Mouse (Mus musculus) large intestine, adult 2 months (tissue): ENCODE measurements around the gene Mogat1. TPM values are rescaled to one million over a fixed set of nuclear protein-coding genes. Genes with fewer than 3 reads are reported as not detected.
"Not testable (repeated sequence)": the region's sequence is repeated elsewhere in the genome, so short reads cannot be mapped to it uniquely, and the experiment has no call there.

Source experiments
- DNase-seq: peaks from one replicate; pipeline ENCODE4 v3.0.0-alpha.2; 2012; ENCODE audit warnings: low read depth, low spot score
- WGBS: fragments of 180-500 bp; shearing (Covaris S2); methylation state at CpG from one replicate; pipeline ENCODE4 v1.1.7; 2018; 5-methylcytosine and 5-hydroxymethylcytosine counted together
- polyA plus RNA-seq: library from polyadenylated mRNA; depleted of rRNA; stranded (reverse); fragments of >200 nt; gene quantifications from 2 replicates; pipeline ENCODE4 v1.2.3, GENCODE M21; 2012; rRNA removed

The Mogat1 gene
- 0.98 and 1.9 TPM in 2 replicates for polyA plus RNA-seq

GRCm38 (mm10) chr1:78510862-78511261, at the start of gene Mogat1:
TSS of gene Mogat1 (plus strand) at chr1:78510991.
- DNase-seq, result no peak
- WGBS, result 60% methylated on average over 5 of the region's 5 CpGs

DNA sequence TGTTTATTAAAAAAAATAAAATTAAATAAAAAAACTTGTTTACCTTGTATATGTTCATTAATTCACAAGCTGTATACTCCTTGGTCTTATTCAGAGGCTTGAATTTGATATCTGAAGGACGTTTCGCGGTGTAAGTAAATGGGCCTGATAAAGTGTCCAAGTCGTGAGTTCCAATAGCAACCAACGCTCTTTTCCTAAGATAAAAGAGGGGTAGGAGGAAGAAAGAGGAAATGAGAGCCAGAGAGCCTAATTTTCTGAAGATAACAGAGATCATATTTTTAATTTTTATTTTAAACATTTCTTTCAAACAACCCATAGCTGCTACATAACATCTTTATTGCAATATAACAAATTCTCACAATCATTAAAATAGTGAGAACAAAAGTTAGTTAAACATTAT, 38.4 kb upstream of the Mogat1 start:
- DNase-seq, result no peak
- WGBS, result 90% methylated on average over 5 of the region's 5 CpGs

DNA sequence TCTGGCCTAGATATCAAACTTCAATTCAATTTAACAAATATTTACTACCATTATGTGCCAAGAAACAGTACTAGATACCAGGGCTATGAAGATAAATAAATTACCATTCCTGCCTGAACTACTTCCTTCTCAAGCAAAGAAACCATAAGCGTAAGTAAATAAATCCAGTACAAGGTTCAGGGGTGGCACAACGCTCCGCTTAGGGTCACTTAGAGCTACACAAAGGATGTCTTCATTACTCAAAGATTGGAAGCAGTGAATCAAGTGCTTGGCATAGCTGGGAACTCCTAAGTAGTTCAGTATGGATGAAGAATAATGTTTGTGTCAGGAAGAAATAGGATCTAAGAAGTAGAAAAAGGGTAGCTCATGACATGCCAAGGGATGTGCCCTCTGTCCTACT, 27.4 kb upstream of the Mogat1 start:
- 38% methylated on average over 3 of the region's 3 CpGs for WGBS
- DNase-seq, result peak; percentile 64

DNA sequence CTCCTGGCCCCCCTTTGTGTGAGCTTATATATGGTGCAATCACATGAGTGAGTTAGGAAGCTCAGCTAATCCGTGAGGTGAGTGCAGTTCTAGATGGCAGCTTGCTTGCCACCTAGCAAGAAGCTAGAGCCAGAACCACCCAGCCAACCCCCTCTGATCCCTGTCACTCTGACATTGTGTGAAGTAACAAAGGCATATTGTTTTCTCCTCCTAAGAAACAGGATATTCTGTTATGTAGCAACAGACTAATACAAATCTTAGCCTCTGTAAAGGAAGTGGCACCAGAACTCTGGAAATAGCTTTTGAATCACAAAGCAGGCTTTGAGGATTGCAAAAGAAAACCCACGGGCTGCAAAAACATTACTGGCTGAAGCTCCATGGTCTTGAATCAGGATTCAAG, 26.4 kb upstream of the Mogat1 start:
- 20% methylated on average over 2 of the region's 2 CpGs for WGBS
- DNase-seq, result no peak

DNA sequence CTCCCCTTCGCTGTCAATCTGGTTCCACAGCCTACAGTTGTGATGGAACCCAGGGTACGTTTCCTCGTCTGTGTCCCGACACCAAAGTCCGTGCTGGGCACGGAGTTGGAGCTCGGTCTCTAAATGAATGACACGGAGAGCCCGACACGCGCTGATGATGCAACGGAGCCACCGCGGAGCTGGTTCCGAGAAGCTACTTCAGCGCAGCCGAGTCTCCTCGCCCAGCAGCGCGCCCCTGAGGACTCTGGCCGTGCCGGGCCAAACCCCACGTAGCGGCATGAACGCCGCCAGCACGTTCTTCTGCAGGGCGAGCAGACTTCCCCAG, 22.4 kb upstream of the Mogat1 start:
- DNase-seq, result no peak
- WGBS, result under 1% methylated on average over 28 of the region's 28 CpGs

DNA sequence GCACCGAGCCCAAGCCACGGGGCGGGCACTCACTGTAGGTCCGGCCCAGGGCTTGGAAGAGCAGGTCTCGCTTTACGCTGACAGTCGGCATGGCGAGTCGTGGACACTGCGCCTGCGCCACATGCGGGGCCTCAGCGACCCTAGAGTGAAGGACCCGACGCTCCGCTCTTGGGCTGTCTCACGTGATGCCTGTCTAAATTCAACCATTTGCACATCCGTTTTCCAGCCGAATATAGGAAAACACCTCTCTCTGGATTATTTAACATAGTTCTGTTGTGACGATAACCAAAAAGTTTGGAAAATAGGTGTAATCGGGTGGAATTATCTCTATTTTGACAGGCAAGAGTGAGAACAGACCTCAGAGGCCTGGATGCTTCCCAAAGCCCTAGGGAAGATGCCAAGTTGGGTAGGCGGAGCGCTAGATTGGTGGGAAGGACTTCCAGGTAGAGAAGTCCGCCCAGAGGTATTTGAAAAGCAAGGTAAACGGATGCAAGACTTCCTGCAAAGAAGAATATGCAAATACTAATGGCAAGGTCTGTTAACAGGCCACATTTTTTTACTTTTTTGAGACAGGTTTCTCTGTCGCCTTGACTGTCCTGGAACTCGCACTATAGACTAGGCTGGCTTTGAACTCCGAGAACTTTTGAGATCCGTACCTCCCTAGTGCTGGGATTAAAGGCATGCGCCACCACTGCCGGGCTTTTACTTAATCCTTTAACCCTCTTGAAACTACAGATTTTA, 21.9 kb upstream of the Mogat1 start, which contains the start of gene Farsb:
Farsb (minus strand) TSS at position 146 of the 741 bp plus-strand sequence.
- WGBS, result under 1% methylated on average over 31 of the region's 31 CpGs

DNA sequence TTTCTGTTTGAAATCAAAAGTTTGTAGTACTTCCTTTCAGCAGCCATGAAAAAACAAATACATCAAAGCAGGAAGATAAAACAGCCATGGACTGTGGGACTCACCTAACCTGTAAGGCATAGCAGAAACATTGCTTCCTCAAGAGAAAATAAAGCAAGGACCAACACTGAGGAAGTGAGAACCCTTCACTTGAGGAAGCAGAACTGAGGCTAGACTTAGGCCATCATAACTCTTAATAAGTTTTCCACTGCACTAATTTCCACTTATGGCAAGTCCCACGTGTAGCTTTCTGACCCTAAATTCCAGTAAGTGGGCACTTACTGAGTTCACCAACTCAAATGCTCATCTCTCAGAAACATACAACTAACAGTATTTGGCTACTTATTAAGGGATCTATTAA, 20.6 kb upstream of the Mogat1 start:
- 45% methylated on average over 1 of the region's 1 CpGs for WGBS
- DNase-seq, result no peak

More for the DNA sequence above, 21.9 kb upstream of the Mogat1 start, which contains the start of gene Farsb:
- DNase-seq, result peak; percentile 88

- 86% methylated on average over 16 of the region's 16 CpGs for WGBS
- no peak for DNase-seq
These were observed 9.8 kb upstream of the Mogat1 start for GRCm38 (mm10) chr1:78501036-78501435.

DNA sequence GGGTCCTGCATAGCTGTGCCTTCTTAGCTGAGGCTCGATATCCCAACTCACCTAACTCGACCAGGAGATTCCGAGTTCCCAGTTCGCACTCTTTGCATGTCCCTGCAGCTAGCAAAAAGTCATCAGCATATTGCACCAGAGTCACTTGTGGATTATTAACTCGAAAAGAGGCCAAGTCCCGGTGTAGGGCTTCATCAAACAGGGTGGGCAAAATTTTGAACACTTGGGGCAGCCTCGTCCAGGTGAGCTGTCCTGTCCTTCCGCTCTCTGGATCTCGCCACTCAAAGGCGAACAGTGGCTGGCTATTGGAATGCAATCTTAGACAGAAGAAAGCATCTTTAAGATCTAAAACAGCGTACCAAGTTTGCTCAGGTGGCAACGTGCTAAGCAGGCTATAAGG, 8.9 kb upstream of the Mogat1 start:
- WGBS, result 78% methylated on average over 12 of the region's 12 CpGs
- not testable (repeated sequence) for DNase-seq

- no peak for DNase-seq
- 88% methylated on average over 6 of the region's 6 CpGs for WGBS
These were observed 8.3 kb upstream of the Mogat1 start for GRCm38 (mm10) chr1:78502527-78502926.

DNA sequence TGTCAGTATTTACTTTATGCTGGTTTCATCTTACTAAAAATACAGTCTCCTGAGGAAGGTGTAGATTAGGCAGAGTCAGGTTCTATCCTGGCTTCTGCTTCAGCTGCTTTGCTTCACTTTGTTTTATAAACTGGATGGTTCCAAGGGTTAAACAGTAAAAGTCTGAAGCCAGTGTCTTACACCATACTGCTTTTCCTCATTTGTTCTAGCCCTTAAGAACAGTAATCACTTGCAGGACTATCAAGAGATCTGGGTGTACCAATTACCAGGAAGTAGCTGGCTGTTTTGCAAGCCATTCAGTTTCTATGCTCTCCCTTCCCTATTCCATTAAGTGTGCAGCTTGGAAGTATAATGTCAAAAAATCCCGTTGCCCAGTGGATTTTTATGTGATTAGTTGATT, 3.7 kb upstream of the Mogat1 start:
- no peak for DNase-seq
- WGBS, result 31% methylated on average over 1 of the region's 1 CpGs

DNA sequence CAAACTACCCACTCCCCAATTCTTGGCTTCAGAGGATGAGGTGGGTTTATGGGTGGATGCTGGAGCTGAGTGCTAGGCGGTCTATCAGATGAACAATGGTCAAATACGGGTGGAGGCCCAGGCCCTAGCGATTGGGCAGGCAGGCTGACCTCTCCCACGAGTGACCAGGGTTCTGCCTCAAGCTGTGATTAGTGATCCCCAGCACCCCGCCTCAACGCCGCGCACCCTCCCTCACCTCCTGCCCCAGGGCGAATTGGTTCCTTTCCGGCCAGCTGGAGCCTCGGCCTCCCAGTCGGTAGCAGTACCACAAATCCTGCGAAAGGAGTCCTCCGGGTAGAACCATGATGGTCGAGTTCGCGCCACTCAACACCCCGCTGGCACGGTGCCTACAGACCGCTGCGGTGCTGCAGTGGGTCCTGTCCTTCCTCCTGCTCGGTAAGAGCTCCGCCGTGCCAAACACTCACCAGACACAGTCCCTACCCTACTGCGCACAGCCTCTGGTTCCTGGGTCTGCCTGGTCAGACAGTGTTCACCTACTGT, 900 bp downstream of the Mogat1 start, which contains the start of gene BC035947:
BC035947 (minus strand) TSS at position 538 of the 540 bp plus-strand sequence.
- no peak for DNase-seq
- 7% methylated on average over 25 of the region's 25 CpGs for WGBS

GRCm38 (mm10) chr1:78512756-78513155, 2.0 kb downstream of the Mogat1 start:
- WGBS, result 79% methylated on average over 8 of the region's 8 CpGs
- no peak for DNase-seq

GRCm38 (mm10) chr1:78518907-78519306, 8.1 kb downstream of the Mogat1 start:
- no peak for DNase-seq
- WGBS, result 73% methylated on average over 7 of the region's 7 CpGs

DNA sequence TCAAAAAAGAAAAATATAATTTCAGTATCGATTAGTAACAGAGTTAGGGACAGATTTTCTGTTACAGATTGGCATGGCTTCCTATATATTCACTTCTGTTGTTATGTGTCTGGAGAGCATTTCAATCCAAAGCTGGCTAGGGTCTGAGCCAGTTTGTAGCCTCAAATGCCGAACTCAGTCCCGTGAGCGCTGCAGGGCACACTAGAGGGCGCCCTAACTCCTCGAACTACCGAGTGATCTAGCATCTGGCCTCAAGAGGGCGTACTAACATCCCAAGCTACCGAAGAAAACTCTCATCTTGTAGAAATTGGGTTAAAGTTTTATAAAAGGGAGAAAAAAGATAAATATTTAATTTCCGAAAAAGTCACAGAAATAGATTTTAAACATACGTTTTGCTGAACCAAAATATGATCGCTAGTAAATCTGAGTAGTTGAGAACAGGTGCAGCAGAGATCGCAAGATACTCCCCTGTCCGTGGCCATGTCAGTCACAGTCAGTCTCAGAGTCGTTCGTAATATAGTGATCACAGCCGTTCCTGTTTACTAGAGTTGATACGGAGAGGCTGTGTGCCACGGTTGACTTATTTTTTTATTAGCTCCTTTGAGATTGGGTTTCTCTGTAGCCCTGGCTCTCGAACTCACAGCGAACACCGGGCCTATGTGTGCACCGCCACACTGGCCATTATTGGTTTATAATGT, 14.5 kb downstream of the Mogat1 start:
- no peak for DNase-seq
- WGBS, result 46% methylated on average over 23 of the region's 23 CpGs

DNA sequence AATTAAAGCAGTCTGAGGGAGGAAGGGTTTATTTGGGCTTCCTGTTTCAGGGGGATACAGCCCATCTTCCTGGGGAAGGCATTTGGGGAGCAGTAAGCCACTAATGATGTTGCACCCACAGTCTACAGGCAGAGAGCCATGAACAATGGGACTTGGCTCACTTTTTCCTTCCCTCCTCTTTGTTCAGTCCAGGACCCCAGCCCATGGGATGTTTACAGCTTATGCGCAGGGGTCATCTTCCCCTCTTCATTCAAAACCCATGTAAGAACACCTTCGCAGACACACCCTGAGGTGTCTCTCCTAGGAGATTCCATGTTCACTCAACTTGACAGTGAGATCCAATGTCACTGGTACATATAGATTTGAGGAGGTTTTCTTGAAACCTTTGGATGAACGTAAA, 17.6 kb downstream of the Mogat1 start:
- WGBS, result 93% methylated on average over 3 of the region's 3 CpGs
- DNase-seq, result no peak

GRCm38 (mm10) chr1:78529011-78529410, 18.2 kb downstream of the Mogat1 start:
- no peak for DNase-seq
- WGBS, result 87% methylated on average over 8 of the region's 8 CpGs

DNA sequence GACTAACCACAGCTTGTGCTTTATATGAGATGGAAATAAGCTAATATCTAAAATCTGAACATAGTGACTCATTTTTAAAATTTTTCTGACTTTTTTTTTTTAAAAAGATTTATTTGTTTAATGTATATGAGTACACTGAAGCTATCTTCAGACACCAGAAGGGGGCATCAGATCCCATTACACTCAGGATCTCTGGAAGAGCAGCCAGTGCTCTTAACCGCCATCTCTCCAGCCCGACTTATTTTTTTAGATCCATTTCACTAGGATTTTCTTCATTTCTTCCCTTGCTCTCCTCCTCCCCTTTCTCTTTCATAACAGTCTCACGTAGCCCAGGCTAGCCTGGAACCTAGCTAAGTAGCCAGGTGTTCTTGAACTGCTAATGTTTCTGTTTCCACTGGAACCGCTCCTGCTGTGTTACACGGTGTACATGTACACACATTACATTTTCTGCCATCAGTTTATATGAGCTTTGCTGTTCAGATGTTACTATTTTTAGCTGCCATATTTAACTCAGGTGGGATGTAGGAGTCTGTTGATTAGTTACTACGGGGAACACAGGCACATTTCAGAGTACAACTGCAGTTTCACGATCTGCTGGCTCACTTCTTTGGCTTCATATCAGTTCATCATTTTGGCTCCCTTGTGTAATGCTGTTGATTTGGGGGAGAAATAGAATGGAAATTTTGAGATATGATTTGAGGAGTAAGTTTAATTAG, 19.9 kb downstream of the Mogat1 start:
- no peak for DNase-seq
- 65% methylated on average over 7 of the region's 7 CpGs for WGBS

DNA sequence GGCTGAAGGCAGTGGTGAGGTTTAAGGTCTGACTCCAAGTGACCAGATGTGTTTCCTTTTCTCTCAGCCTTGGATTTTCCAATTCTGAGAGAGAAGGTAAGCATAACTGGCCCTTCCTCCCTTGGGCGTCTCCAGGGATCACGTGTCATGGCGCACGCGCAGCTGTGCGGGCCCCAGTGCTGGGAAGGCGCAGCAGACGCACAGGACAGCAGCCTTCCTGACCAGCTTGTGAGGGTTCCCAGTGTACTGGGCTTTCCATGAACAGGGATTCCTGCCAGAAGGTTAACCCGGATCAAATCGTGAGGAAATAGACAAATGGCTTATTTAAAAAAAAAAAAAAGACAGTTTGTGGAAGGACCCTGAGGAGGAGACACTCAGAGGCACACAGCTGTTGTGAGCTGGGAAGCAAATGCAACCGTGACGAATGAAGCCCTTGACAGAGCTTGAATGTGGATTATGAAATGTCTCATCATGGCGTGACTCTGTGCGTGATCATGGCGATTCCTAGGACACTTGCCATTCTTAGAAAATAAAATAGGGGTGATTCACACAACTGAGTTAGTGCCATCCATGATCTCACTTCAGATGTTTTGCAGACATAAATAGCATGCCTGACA, 21.5 kb downstream of the Mogat1 start:
- no peak for DNase-seq
- WGBS, result 84% methylated on average over 15 of the region's 15 CpGs
